Mouse (Mus musculus) liver, postnatal 0 days (tissue): ENCODE measurements around the gene Rps13. TPM values are rescaled to one million over a fixed set of nuclear protein-coding genes. Genes with fewer than 3 reads are reported as not detected.

Experiments used
- ATAC-seq: fragments of 200-750 bp; cut with Nextera tagmentation; 2 replicates; pipeline ENCODE4 v1.8.0; 2017; ENCODE audit warnings: mild to moderate bottlenecking, moderate library complexity
- DNase-seq: peaks from one replicate; pipeline ENCODE4 v3.0.0-alpha.2; 2016
- H3K27ac ChIP-seq: fragments of 300-500 bp; sonication (generic); 2 replicates; pipeline ENCODE4 v1.5.1; 2014; ENCODE audit warnings: antibody characterized with exemption, moderate library complexity, mild to moderate bottlenecking, low read depth
- H3K27me3 ChIP-seq: fragments of 300-500 bp; sonication (generic); 2 replicates; pipeline ENCODE4 v1.6.1; 2014; ENCODE audit warnings: low read length, control low read depth, mixed read lengths; ENCODE audit not compliant: insufficient read depth
- H3K36me3 ChIP-seq: fragments of 300-500 bp; sonication (generic); replicated peaks from 2 replicates; pipeline ENCODE4 v1.6.1; 2014; ENCODE audit warnings: mild to moderate bottlenecking, control low read depth, low read length, moderate library complexity, mixed read lengths; ENCODE audit not compliant: insufficient read depth
- H3K4me1 ChIP-seq: fragments of 300-500 bp; sonication (generic); 2 replicates; pipeline ENCODE4 v1.6.1; 2014; ENCODE audit warnings: antibody characterized with exemption, mild to moderate bottlenecking, control low read depth; ENCODE audit not compliant: insufficient read depth
- H3K4me2 ChIP-seq: fragments of 300-500 bp; sonication (generic); 2 replicates; pipeline ENCODE4 v1.6.1; 2014; ENCODE audit warnings: low read depth, mild to moderate bottlenecking, low read length, moderate library complexity, mixed read lengths
- H3K4me3 ChIP-seq: fragments of 300-500 bp; sonication (generic); 2 replicates; pipeline ENCODE4 v1.5.1; 2014; ENCODE audit warnings: low read depth, low read length
- H3K9ac ChIP-seq: fragments of 300-500 bp; sonication (generic); replicated peaks from 2 replicates; pipeline ENCODE4 v1.6.1; 2014; ENCODE audit warnings: mild to moderate bottlenecking, moderate library complexity
- H3K9me3 ChIP-seq: fragments of 300-500 bp; sonication (generic); 2 replicates; pipeline ENCODE4 v1.6.1; 2016; ENCODE audit warnings: mild to moderate bottlenecking, control low read depth, low read length, mixed read lengths
- CTCF ChIP-seq: sonication (generic); IDR thresholded peaks from 2 replicates; pipeline ENCODE4 v1.5.1; 2016; ENCODE audit warnings: antibody characterized with exemption, low read depth
- EP300 ChIP-seq: IDR thresholded peaks from 2 replicates; pipeline ENCODE4 v1.6.1; 2016; ENCODE audit warnings: antibody characterized with exemption, low read depth, mild to moderate bottlenecking
- WGBS: fragments of 180-500 bp; shearing (Covaris S2); extraction: QIAGEN DNeasy Blood & Tissue Kit; methylation state at CpG from one replicate; pipeline ENCODE4 v1.1.7; 2014; ENCODE audit not compliant: insufficient replicate concordance; 5-methylcytosine and 5-hydroxymethylcytosine counted together
- polyA plus RNA-seq: library from polyadenylated mRNA; unstranded; fragments of >200 nt; fragmentation: Nextera tagmentation; extraction: Ambion mirVana; gene quantifications from 2 replicates; pipeline ENCODE4 v1.2.1, GENCODE M21; 2015

Gene Rps13
- polyA plus RNA-seq, 1 experiment from 2014 or later, result 425 TPM

DNA sequence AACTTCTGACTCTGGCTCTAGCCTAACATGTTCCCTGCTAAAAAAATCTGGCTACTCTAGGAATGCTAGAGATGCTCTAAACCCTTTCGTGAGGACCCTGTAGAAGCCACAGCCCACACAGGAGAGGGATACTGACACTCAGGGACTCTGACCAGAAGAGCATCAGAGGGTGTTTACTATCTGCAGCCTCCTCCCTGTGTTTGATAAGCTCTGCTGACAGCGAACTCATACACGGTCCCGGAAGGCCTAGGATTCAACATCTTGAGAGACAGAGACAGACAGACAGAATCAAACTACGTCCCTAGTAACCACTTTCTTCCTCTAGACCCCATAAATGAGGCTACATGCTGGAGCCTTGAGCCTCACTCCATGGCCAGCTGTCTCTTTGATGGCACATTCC lies 46.0 kb downstream of the Rps13 start:
- ATAC-seq (no peak), DNase-seq (no peak)
- no peak overlapping the region for H3K9ac ChIP-seq
- H3K4me3 ChIP-seq, result no peak overlapping the region
- H3K27ac ChIP-seq, result peak overlapping the region; percentile 44
- H3K9me3 ChIP-seq, result no peaks in the 10 kb centered on the region
- TF ChIP-seq CTCF, result no peak
- TF ChIP-seq EP300, result no peak
- no peaks in the 10 kb centered on the region for H3K27me3 ChIP-seq
- H3K4me1 ChIP-seq, result peaks cover 53% of the 10 kb centered on the region
- no peaks in the 10 kb centered on the region for H3K36me3 ChIP-seq
- WGBS, result 60% methylated on average over 5 of the region's 5 CpGs
- H3K4me2 ChIP-seq, result no peak overlapping the region

GRCm38 (mm10) chr7:116286611-116287355 lies 47.2 kb downstream of the Rps13 start:
- TF ChIP-seq EP300, result no peak
- TF ChIP-seq CTCF, result no peak
- H3K4me3 ChIP-seq, result no peak overlapping the region
- no peaks in the 10 kb centered on the region for H3K27me3 ChIP-seq
- ATAC-seq (no peak), DNase-seq (no peak)
- no peaks in the 10 kb centered on the region for H3K9me3 ChIP-seq
- no peaks in the 10 kb centered on the region for H3K36me3 ChIP-seq
- peaks cover 51% of the 10 kb centered on the region for H3K4me1 ChIP-seq
- H3K9ac ChIP-seq, result no peak overlapping the region
- no peak overlapping the region for H3K4me2 ChIP-seq
- WGBS, result 50% methylated on average over 11 of the region's 11 CpGs
- peak overlapping the region; percentile 44 for H3K27ac ChIP-seq

GRCm38 (mm10) chr7:116286173-116286572 lies 47.8 kb downstream of the Rps13 start:
- H3K4me3 ChIP-seq, result no peak overlapping the region
- H3K9ac ChIP-seq, result no peak overlapping the region
- H3K27me3 ChIP-seq, result no peaks in the 10 kb centered on the region
- no peaks in the 10 kb centered on the region for H3K9me3 ChIP-seq
- DNase-seq (peak; percentile 66), ATAC-seq (peak; percentile 61; the same call in 1 of the 2 replicates)
- H3K4me2 ChIP-seq, result no peak overlapping the region
- H3K4me1 ChIP-seq, result peaks cover 51% of the 10 kb centered on the region
- WGBS, result 58% methylated on average over 12 of the region's 12 CpGs
- TF ChIP-seq EP300 (no peak), CTCF (no peak)
- no peaks in the 10 kb centered on the region for H3K36me3 ChIP-seq
- H3K27ac ChIP-seq, result peak overlapping the region; percentile 44

DNA sequence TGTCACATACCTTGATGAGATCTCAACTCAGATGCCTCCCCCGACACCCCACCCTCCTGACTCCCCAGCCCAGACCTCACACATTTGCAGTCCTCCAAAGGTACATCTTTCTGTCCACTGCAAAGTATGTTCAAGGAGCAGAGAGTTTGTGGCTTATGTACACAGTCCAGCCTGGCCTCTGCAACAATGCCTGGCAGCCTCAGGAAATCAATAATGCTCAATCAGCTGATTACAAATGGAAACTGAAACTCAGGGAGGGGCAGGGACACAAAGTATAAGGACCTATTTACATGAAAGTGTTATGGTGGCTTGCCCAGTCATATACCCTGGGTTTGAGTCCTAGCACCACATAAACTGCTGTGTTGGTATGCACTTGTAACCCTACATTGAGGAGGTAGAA lies 48.8 kb downstream of the Rps13 start:
- ATAC-seq (peak; percentile 72), DNase-seq (peak; percentile 62)
- TF ChIP-seq CTCF (no peak), EP300 (no peak; the same call in 1 of the 2 replicates)
- H3K27me3 ChIP-seq, result no peaks in the 10 kb centered on the region
- no peaks in the 10 kb centered on the region for H3K9me3 ChIP-seq
- H3K36me3 ChIP-seq, result no peaks in the 10 kb centered on the region
- no peak overlapping the region for H3K4me3 ChIP-seq
- 39% methylated on average over 1 of the region's 1 CpGs for WGBS
- peaks cover 49% of the 10 kb centered on the region for H3K4me1 ChIP-seq
- H3K9ac ChIP-seq, result no peak overlapping the region
- H3K27ac ChIP-seq, result peak overlapping the region; percentile 5; the same call in 1 of the 2 replicates
- peak overlapping the region; percentile 40; the same call in 1 of the 2 replicates for H3K4me2 ChIP-seq

DNA sequence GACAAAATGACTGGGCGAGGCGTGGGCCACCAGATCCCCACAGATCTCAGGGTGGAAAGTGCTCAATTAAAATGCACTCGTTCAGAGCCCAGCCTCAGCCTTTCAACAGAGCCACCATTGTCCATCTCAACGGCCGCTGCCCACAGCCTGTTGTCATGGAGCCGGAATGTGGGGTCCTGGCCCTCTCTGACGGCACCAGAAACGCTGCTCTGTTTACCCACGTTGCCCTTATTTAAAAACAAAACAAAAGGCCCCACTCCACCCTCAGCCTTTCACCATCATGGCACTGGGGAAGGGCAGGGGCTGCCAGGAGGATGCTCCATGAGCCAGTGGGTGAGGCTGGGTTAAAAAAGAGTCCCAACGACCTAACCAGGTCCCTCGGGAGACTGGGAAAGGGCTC lies 51.2 kb downstream of the Rps13 start:
- DNase-seq, result no peak
- no peak overlapping the region for H3K4me3 ChIP-seq
- no peak overlapping the region for H3K9ac ChIP-seq
- no peaks in the 10 kb centered on the region for H3K9me3 ChIP-seq
- 57% methylated on average over 11 of the region's 11 CpGs for WGBS
- ATAC-seq, result no peak
- no peak overlapping the region for H3K4me2 ChIP-seq
- H3K36me3 ChIP-seq, result no peaks in the 10 kb centered on the region
- H3K27me3 ChIP-seq, result no peaks in the 10 kb centered on the region
- no peak overlapping the region for H3K27ac ChIP-seq
- H3K4me1 ChIP-seq, result peaks cover 33% of the 10 kb centered on the region
- no peak for TF ChIP-seq EP300
- no peak for TF ChIP-seq CTCF

Other genes starting within 250 kb of the Rps13 start
- 0.13 and 0.14 TPM in 2 replicates for gene Gm4353, start 249.6 kb downstream of the Rps13 start, polyA plus RNA-seq
- 1.5 and 1.8 TPM in 2 replicates for gene Plekha7, start 25.8 kb downstream of the Rps13 start, polyA plus RNA-seq
- 4.1 and 4.8 TPM in 2 replicates for gene Pik3c2a, start 109.3 kb upstream of the Rps13 start, polyA plus RNA-seq
- 4.9 and 6.2 TPM in 2 replicates for gene Nucb2, start 170.2 kb upstream of the Rps13 start, polyA plus RNA-seq